Mouse (Mus musculus) forebrain, embryonic 11.5 days (tissue): ENCODE data around the gene Fkbp2. TPM values are rescaled to one million over a fixed set of nuclear protein-coding genes. Genes with fewer than 3 reads are reported as not detected.

Experiments used
- ATAC-seq: fragments of 200-750 bp; cut with Nextera tagmentation; replicated peaks from 2 replicates; pipeline ENCODE4 v1.8.0; 2017; ENCODE audit warnings: moderate TSS enrichment; ENCODE audit not compliant: low FRiP score
- DNase-seq: peaks from one replicate; pipeline ENCODE4 v3.0.0-alpha.2; 2017; ENCODE audit warnings: low spot score
- H3K27ac ChIP-seq: fragments of 300-500 bp; sonication (generic); 2 replicates; pipeline ENCODE4 v1.5.1; 2014; ENCODE audit warnings: low read depth, low read length
- H3K27me3 ChIP-seq: fragments of 300-500 bp; sonication (generic); 2 replicates; pipeline ENCODE4 v1.6.1; 2014; ENCODE audit warnings: mild to moderate bottlenecking, low read length, mixed read lengths; ENCODE audit not compliant: control insufficient read depth, insufficient read depth
- H3K36me3 ChIP-seq: fragments of 300-500 bp; sonication (generic); 2 replicates; pipeline ENCODE4 v1.6.1; 2014; ENCODE audit warnings: mild to moderate bottlenecking, low read length, moderate library complexity, mixed read lengths; ENCODE audit not compliant: control insufficient read depth, insufficient read depth
- H3K4me1 ChIP-seq: fragments of 300-500 bp; sonication (generic); replicated peaks from 2 replicates; pipeline ENCODE4 v1.6.1; 2014; ENCODE audit warnings: low read length, mixed read lengths; ENCODE audit not compliant: control insufficient read depth, insufficient read depth
- H3K4me2 ChIP-seq: fragments of 300-500 bp; sonication (generic); 2 replicates; pipeline ENCODE4 v1.6.1; 2014; ENCODE audit warnings: low read depth, mild to moderate bottlenecking, low read length, moderate library complexity, mixed read lengths; ENCODE audit not compliant: severe bottlenecking
- H3K4me3 ChIP-seq: fragments of 300-500 bp; sonication (generic); 2 replicates; pipeline ENCODE4 v1.5.1; 2014; ENCODE audit warnings: low read depth, low read length
- H3K9ac ChIP-seq: fragments of 300-500 bp; sonication (generic); 2 replicates; pipeline ENCODE4 v1.6.1; 2014; ENCODE audit warnings: low read length
- H3K9me3 ChIP-seq: fragments of 300-500 bp; sonication (generic); 2 replicates; pipeline ENCODE4 v1.6.1; 2016; ENCODE audit warnings: low read length, mixed read lengths; ENCODE audit not compliant: control insufficient read depth
- WGBS: fragments of 180-500 bp; shearing (Covaris S2); extraction: QIAGEN DNeasy Blood & Tissue Kit; methylation state at CpG from one replicate; pipeline ENCODE4 v1.1.7; 2014; 5-methylcytosine and 5-hydroxymethylcytosine counted together
- polyA plus RNA-seq: library from polyadenylated mRNA; unstranded; fragments of >200 nt; fragmentation: Nextera tagmentation; extraction: Ambion mirVana; gene quantifications from 2 replicates; pipeline ENCODE4 v1.2.1, GENCODE M21; 2014

Fkbp2 gene
- 65.4 and 80.7 TPM in 2 replicates for polyA plus RNA-seq

- Histone ChIP-seq H3K27me3 (no peaks in the 10 kb centered on the region), H3K9me3 (no peaks in the 10 kb centered on the region), H3K27ac (peak within 1 kb of the TSS; percentile 86), H3K36me3 (peaks cover 3% of the 10 kb centered on the region; the same call in 1 of the 2 replicates), H3K4me3 (peak within 1 kb of the TSS; percentile 42), H3K9ac (peak within 1 kb of the TSS; percentile 77), H3K4me2 (peak within 1 kb of the TSS; percentile 67), H3K4me1 (peaks cover 22% of the 10 kb centered on the region)
- ATAC-seq (peak; percentile 85), DNase-seq (peak; percentile 98)
- WGBS = 2% methylated on average over 38 of the region's 38 CpGs
These were observed at the start of gene Fkbp2 for GRCm38 (mm10) chr19:6980381-6981093. Fkbp2 (minus strand) TSS chr19:6980501.

- 96% methylated on average over 5 of the region's 5 CpGs for WGBS
- Histone ChIP-seq H3K4me3 (no peak overlapping the region), H3K27ac (no peak overlapping the region), H3K4me2 (no peak overlapping the region), H3K36me3 (peaks cover 52% of the 10 kb centered on the region), H3K9me3 (no peaks in the 10 kb centered on the region), H3K27me3 (no peaks in the 10 kb centered on the region), H3K4me1 (no peaks in the 10 kb centered on the region), H3K9ac (no peak overlapping the region)
- DNase-seq (no peak), ATAC-seq (no peak)
These were observed 49.2 kb upstream of the Fkbp2 start for GRCm38 (mm10) chr19:7029531-7029930.

DNA sequence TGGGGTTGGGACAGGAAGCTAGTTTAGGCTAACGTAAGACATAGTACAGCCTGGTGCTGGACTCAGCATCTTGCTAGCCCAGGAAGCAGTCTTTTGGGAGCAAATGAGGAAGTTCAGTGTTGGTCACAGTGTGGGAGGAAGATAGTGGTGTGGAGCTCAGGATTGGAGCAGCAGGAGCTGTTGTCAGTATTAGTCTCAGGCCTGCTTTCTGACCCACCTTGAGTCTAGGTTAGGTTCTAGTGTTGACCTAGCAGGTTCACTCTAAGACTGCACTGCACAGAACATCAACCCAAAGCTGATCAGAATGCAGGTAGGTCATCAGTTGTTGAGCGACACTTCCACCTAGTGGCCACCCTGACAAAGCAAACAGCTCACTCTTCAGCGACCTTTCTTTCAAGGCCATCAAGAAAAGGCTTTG, 39.9 kb upstream of the Fkbp2 start:
- H3K4me2 ChIP-seq = no peak overlapping the region
- no peaks in the 10 kb centered on the region for H3K9me3 ChIP-seq
- DNase-seq = no peak
- no peak overlapping the region for H3K9ac ChIP-seq
- H3K27me3 ChIP-seq = no peaks in the 10 kb centered on the region
- H3K4me1 ChIP-seq = no peaks in the 10 kb centered on the region
- ATAC-seq = peak; percentile 55; the same call in 1 of the 2 replicates
- H3K4me3 ChIP-seq = no peak overlapping the region
- H3K27ac ChIP-seq = no peak overlapping the region
- peaks cover 19% of the 10 kb centered on the region for H3K36me3 ChIP-seq
- WGBS = 53% methylated on average over 3 of the region's 3 CpGs

GRCm38 (mm10) chr19:7019191-7019590, 38.9 kb upstream of the Fkbp2 start, which contains the start of gene Fermt3:
Fermt3 (minus strand) TSS chr19:7019469.
- H3K36me3 ChIP-seq = peaks cover 17% of the 10 kb centered on the region
- no peak within 1 kb of the TSS for H3K4me2 ChIP-seq
- DNase-seq (no peak), ATAC-seq (no peak)
- H3K9me3 ChIP-seq = no peaks in the 10 kb centered on the region
- no peaks in the 10 kb centered on the region for H3K27me3 ChIP-seq
- H3K27ac ChIP-seq = no peak within 1 kb of the TSS
- H3K4me1 ChIP-seq = no peaks in the 10 kb centered on the region
- no peak within 1 kb of the TSS for H3K9ac ChIP-seq
- H3K4me3 ChIP-seq = no peak within 1 kb of the TSS
- 91% methylated on average over 5 of the region's 5 CpGs for WGBS

DNA sequence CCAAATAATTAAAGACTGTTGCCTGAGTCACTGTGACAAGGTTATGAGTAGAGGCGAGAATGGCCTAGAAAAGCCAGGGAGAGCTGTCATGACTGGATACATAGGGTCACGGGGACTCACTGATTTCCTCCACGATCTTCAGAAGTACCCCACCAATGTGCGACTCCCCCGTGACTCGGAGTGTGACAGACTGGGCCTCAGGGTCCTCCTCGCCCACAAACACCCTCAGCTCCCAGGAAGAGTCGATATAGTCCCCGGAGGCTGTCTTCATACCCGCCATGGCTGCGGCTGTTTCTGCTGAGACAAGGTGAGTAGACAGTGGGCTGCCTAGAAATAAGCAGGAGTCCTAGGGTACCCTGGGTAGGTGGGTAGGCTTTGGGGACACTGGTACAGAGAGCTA, 38.2 kb upstream of the Fkbp2 start:
- Histone ChIP-seq H3K4me1 (no peaks in the 10 kb centered on the region), H3K27ac (no peak overlapping the region), H3K36me3 (peaks cover 15% of the 10 kb centered on the region), H3K9me3 (no peaks in the 10 kb centered on the region), H3K27me3 (no peaks in the 10 kb centered on the region), H3K9ac (no peak overlapping the region), H3K4me3 (no peak overlapping the region), H3K4me2 (no peak overlapping the region)
- WGBS = 94% methylated on average over 11 of the region's 11 CpGs
- DNase-seq = no peak
- ATAC-seq = no peak

DNA sequence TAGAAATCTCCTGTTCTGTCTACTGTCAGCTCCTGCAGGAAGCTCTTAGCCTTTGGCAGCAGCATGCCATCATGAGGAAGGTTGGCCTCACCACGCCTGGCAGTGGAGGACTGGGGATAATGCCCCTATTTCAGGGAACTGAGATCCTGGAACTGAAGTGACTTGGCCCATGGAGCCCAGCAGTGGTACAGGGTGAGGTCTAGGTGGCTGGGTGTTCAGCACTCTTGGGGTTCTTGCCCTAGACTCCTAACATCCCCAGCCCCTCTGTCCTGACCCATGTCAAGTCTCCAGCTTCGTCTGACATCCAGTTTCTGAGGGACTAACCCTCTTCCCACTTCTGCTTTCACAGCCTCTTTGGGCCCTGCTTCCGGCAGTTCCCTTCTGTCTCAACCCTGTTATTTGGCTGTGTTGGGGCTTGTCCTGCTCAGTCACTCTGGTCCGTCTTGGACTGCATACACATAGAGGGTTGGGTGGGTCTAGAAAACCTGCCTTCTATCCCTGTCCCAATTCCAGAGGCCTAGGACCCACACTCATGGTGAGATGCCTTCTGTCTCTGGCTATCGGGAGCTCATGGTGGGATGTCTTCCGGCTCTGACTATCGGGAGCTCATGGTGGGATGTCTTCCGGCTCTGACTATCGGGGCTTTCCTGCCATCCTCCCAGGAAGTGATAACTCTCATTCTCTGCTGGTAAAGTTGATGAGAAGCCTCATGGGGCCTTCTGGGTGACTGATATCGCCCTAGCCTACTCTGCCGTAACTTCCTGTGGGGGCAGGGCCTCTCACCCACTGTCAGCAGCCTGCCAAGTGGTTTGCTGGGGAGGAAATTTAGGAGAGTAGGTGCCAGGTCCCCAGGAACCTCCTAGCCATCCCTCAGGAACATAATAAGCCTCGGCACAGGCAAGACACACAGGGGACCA, 37.5 kb upstream of the Fkbp2 start:
- Histone ChIP-seq H3K36me3 (peaks cover 15% of the 10 kb centered on the region), H3K9me3 (no peaks in the 10 kb centered on the region), H3K4me3 (no peak overlapping the region), H3K9ac (no peak overlapping the region), H3K4me1 (no peaks in the 10 kb centered on the region), H3K27ac (no peak overlapping the region), H3K27me3 (no peaks in the 10 kb centered on the region), H3K4me2 (no peak overlapping the region)
- ATAC-seq = no peak
- no peak for DNase-seq
- 89% methylated on average over 12 of the region's 12 CpGs for WGBS

DNA sequence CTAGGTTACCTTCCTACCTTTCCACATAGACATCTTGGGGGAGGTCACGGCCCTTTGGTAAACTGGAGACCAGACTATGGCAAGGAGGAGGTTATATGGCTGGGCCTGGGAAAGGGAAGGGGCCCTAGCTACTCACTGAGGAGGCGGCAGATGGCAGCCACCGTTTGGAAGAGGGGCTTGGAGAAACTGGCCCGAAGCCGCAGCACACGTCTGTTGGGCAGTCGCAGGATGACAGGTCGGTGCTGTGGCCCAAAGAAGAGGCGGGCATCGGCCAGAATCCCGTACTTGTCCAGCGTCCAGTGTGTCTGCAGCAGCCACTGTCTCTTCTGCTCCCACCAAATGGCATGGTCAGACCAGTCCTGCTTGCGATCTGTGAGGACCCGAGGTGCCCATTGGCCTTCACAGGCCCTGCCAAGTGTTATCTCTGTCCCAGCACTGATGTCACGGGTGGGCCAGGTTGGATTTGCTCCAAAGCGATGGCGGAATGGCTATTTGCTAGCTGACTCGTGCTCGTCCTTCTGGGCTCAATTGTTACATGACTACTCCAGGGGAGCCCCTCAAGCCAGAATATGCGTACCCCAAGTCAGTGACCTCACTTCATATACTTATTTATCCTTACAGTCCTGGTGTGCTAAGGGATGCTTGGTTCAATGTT, 34.3 kb upstream of the Fkbp2 start:
- ATAC-seq = no peak
- H3K36me3 ChIP-seq = peaks cover 4% of the 10 kb centered on the region; the same call in 1 of the 2 replicates
- DNase-seq = no peak
- WGBS = 95% methylated on average over 20 of the region's 20 CpGs
- H3K27ac ChIP-seq = no peak overlapping the region
- H3K9ac ChIP-seq = no peak overlapping the region
- H3K4me3 ChIP-seq = no peak overlapping the region
- H3K27me3 ChIP-seq = no peaks in the 10 kb centered on the region
- no peaks in the 10 kb centered on the region for H3K4me1 ChIP-seq
- no peaks in the 10 kb centered on the region for H3K9me3 ChIP-seq
- H3K4me2 ChIP-seq = no peak overlapping the region

GRCm38 (mm10) chr19:7013984-7014383, 33.7 kb upstream of the Fkbp2 start:
- no peak overlapping the region for H3K9ac ChIP-seq
- no peaks in the 10 kb centered on the region for H3K9me3 ChIP-seq
- H3K27ac ChIP-seq = no peak overlapping the region
- peaks cover 4% of the 10 kb centered on the region; the same call in 1 of the 2 replicates for H3K36me3 ChIP-seq
- no peak for ATAC-seq
- no peaks in the 10 kb centered on the region for H3K4me1 ChIP-seq
- DNase-seq = no peak
- H3K27me3 ChIP-seq = no peaks in the 10 kb centered on the region
- no peak overlapping the region for H3K4me2 ChIP-seq
- 86% methylated on average over 9 of the region's 9 CpGs for WGBS
- no peak overlapping the region for H3K4me3 ChIP-seq
